Mouse (Mus musculus) frontal cortex, postnatal 25 days (tissue): ENCODE measurements around the gene Gm9837.
A peak's percentile ranks its signal among the peaks of the same experiment; 100 is the strongest.

Experiments used
- DNase-seq, 2 experiments: peaks; one replicate each; pipeline ENCODE4 v3.0.0; 2022; ENCODE audit warnings: low spot score in 2 of 2

Gm9837 gene

GRCm38 (mm10) chr11:53469968-53470695 lies at the start of gene Gm9837:
Gene Gm9837, minus strand, starts transcription at chr11:53470479.
- DNase-seq: peak; percentile 94

DNA sequence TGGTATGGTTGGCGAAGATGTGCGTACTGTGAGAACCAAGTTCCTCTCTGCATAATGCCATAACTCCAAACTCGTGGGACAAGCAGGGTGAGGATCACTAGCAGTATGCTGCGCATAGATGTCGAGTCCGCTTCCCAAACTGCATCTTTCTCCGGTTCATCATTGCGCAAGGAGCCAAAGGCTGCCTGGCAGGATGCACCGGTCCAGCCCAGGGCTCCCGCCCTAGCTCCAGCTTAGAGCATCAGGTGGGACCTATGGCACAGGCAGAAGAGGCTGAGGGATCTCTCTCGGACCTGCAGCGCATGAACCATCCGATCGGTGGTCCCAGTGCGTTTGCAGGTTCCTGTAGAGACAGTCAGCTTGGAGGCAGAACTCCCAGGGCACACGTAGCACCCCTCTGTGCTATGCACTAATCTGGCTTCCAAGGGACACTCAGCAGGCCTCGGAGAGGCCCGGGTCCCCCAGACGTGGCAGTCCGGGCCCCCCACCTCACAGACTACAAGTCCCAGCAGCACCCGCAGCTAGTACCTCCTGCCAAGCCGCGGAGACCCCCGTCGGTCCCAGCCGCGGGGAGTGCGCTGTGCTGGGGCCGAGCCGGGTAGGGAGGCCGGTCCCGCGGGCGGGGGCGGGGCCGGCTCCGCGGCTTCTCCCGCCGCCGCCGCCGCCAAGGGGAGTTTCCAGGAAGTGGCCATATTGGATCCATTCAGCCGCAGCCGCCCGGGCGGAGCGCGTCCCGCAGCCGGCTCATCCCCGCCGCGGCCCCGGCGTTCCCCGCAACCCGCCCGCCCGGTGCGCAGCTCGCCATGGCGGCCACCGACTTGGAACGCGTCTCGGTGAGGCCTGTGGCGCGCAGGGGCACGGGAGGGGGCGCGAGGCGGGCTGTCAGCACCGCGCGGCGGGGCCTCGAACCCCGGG lies 49.2 kb upstream of the Gm9837 start, which contains the start of gene Sept8:
Gene Sept8 (plus strand): TSS at position 51 of the 915 bp plus-strand sequence.
- peak in 1 of 2 experiments; percentile 49 for DNase-seq

GRCm38 (mm10) chr11:53518759-53519158 lies 48.5 kb upstream of the Gm9837 start:
- no peak for DNase-seq

DNA sequence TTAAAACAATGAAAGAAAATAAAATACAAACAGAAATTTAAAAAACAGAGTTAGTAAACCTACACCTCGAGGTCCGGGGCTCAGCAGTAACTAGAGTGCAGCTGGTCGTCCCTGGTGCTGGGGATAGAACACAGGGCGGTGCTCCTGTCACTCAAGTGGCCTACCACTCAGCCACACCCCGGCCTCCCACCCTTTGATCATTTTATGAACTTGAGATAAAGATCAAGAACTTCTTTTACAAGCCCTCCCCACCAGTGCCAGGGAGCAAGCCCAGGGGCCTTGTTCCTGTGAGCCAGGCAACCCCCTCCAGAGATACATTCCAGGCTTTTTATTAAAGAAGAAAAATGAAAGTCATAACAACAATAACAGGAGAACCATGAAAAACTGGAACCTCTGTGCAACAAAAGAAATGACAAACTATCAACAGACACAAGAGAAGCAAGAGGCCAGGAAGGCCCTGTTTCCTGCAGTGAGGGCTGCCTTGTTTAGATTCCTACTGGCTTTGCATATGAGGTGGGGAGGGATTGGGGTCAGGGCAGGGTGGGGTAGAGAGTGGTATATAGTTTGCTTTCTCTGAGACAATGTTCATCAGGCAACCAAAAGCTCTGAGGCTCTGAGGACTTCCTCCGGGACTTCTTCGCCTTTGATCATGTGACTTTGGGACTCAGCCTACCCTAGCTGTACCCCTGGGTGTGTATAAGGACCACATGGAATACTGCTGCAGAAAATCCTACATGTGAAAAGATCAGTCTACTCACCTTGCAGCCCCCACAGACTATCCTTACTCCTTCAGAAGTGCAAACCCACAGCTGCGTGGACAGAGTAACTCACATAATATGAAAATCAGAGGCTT lies 46.7 kb upstream of the Gm9837 start:
- no peak for DNase-seq

DNA sequence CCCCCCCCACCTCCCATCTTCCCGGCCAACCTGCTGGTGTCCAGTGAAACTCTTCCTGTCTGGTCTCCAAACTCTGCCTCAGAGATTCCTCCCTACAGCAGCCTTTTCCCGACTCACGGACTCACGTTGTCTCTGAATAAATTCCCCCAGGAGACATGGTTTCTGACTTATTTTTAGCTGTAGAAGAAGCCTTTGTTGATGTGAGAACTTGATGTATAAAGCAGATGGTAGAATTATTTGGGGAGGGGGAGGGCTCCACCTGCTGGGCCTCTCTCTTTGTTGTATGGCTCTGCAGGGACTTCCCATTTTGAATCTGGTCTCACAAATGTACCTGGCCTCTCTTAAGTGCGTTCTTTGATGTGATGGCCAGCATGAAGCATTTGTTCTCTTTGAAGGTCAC lies 40.1 kb upstream of the Gm9837 start:
- no peak for DNase-seq

GRCm38 (mm10) chr11:53508591-53508990 lies 38.3 kb upstream of the Gm9837 start:
- no peak for DNase-seq

GRCm38 (mm10) chr11:53508152-53508551 lies 37.9 kb upstream of the Gm9837 start:
- no peak for DNase-seq

DNA sequence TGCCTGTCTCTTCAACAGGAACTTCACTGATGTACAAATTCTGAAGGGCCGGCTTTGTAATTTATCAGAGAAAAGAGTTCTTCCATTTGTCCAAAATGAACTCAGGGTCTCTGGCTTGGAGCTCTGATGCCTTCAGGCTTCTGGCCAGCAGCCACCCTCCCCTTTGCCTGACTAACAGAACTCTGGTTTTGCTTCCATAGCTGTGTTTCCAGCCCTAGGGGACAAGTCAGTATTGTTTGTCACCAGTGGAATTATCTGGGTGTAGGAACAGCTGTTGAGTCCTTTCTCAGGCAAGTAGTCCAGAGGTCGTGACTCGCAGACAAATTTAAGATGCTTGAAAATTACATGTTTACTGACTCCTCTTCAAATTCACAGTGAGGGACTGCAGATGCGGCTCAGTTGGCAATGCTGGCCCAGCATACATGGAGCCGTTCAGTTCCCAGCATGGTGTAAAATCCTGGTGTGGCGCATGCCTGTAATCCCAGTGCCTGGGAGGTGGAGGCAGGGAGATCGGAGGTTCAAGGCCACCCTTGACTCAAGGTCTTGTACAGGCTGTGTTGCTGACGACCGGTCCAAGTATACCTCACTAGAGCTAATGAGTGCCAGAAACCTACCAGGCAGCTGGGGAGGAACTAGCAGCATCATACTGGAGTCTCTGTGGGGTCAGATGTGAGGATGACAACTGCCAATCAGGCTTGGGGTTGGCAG lies 37.0 kb upstream of the Gm9837 start:
- DNase-seq: no peak

GRCm38 (mm10) chr11:53505026-53505663 lies 34.9 kb upstream of the Gm9837 start:
- no peak for DNase-seq

DNA sequence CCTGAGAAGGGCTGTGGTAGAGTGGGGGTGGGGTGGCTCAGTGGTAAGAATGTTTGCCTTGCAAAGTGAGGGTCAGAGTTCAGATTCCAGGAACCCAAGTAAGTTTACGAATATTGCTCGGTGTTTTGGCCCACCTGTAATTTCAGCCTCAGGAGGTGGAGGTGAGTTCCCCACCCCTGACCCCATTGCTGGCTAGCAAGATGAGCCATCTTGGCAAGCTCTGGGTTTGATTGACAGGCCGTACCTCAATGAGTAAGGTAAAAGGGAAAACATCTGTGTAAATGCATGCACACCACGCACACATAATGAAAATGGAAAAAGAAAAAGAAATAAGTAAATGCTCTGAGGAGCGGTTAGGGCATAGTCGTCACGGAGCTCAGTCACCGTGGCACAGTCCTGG lies 34.1 kb upstream of the Gm9837 start:
- DNase-seq: no peak

DNA sequence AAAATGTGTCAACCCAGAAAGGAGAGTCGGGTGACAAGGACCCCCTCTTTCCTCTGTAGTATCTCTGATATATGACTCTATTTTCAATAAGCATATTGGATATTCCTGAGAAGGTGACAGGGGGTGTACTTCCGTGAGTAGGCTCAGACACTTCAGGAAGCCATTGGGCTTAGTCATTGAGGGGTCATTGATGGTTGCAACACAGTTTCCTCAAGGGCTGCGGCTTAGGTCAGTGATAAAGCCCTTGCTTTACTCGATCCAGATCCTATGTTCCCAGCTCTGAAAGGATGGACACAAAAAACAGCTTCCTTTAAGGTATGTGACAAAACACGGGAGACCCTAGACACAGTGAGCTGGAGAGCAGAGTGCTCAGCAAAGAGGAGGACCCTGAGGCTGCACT lies 33.5 kb upstream of the Gm9837 start:
- DNase-seq: no peak

DNA sequence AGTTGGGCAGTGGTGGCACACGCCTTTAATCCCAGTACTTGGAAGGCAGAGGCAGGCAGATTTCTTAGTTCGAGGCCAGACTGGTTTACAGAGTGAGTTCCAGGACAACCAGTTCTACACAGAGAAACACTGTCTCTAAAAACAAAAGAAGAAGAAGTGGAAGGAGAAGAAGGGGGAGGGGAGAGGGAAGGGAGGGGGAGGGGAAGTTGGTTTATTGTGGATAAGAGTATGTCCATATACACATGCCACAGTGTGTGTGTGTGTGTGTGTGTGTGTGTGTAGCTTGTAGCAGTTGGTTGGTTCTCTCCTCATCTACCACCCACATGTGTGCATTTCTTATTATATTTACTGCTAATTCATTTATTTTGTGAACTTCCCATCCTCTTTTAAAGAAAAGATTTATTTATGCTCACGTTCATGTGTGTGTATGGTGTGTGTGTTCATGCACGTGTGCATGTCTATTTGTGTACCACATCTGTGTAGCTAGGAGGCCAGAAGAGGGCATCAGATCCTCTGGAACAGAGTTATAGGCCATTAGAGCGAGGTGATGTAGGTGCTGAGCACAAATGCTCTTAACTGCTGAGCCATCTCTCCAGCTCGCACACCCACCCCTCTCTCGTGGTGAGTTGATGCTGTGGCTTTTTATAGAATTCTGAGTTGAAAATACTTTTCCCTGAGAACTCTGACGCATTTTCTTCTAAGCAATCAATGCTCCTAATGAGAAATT lies 31.9 kb upstream of the Gm9837 start:
- no peak for DNase-seq

GRCm38 (mm10) chr11:53500569-53500968 lies 30.3 kb upstream of the Gm9837 start:
- no peak for DNase-seq

DNA sequence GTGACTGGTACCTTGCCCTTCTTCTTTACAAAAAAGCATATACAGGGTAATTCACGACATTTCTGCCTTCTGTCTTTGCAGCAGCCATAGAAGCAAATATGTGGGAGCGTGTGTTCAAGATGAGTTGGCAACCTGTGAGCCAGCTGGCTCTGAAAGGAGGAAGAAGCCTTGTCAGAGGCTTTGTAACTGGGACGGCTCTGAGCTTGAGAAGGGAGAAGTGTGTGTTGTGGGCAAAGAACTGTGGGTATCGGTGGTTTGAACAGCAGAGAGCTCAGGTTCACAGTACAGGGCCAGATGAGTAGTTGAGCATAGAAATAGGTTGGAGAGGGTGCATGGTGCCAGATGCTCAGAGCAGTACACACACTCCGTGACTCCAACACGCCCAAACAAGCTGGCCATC lies 26.7 kb upstream of the Gm9837 start:
- DNase-seq: no peak

DNA sequence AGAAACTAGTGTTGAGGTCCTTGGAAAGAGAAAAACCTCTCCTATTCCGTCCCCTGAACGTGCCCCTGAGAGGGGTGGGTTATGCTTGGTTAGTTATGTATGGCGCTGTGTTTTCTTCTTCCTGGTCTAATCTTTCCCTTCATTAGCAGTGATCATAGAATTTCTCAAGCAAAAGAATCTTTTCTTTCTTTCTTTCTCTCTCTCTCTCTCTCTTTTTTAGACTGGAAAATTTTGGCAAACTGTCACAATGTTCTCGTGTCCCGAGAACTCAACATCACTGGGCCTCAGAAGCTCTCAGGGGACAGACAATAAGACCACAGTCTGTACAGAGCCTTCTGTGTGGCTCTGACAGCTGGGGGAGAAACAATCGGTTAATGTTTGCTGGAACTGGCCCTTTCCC lies 25.1 kb upstream of the Gm9837 start:
- DNase-seq: no peak

- DNase-seq: no peak
These were observed 23.1 kb upstream of the Gm9837 start for GRCm38 (mm10) chr11:53493243-53493955.

GRCm38 (mm10) chr11:53491954-53492401 lies 21.7 kb upstream of the Gm9837 start:
- no peak for DNase-seq

DNA sequence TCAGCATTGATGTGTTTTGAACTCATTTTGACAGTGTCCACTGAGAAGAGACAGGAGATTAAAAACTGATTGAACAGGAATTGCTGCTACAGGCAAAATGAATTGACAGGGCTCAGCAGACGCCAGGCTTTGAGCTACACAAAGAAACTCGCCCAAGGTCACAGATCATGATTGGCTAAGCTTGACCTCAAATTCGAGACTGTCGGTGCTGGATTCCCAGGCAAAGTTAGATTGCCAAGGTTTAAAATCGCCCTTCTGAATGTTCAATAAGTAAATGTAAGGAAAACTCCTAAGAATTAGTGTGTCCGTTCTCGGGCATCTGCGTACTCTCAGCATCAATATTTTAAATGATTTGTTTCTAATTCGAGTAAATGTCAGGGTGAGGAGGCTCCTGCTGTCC lies 19.1 kb upstream of the Gm9837 start:
- no peak for DNase-seq

DNA sequence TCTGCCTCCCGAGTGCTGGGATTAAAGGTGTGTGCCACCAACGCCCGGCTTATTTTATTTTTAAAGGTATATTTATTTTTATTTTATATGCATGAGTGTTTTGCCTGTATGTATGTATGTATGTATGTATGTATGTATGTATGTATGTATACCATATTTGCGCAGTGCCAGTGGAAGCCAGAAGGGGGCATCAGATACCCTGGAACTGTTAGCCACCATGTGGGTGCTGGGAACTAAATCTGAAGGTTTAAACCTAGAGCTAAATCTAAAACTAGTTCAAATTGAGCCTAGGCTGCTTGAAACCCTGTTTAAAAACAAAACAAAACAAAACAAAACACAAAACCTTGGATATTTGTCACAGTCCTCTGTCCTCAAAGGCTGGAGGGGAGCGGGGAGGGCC lies 18.7 kb upstream of the Gm9837 start:
- DNase-seq: no peak
